Mouse (Mus musculus): ENCODE results near the gene Siae.

DNA sequence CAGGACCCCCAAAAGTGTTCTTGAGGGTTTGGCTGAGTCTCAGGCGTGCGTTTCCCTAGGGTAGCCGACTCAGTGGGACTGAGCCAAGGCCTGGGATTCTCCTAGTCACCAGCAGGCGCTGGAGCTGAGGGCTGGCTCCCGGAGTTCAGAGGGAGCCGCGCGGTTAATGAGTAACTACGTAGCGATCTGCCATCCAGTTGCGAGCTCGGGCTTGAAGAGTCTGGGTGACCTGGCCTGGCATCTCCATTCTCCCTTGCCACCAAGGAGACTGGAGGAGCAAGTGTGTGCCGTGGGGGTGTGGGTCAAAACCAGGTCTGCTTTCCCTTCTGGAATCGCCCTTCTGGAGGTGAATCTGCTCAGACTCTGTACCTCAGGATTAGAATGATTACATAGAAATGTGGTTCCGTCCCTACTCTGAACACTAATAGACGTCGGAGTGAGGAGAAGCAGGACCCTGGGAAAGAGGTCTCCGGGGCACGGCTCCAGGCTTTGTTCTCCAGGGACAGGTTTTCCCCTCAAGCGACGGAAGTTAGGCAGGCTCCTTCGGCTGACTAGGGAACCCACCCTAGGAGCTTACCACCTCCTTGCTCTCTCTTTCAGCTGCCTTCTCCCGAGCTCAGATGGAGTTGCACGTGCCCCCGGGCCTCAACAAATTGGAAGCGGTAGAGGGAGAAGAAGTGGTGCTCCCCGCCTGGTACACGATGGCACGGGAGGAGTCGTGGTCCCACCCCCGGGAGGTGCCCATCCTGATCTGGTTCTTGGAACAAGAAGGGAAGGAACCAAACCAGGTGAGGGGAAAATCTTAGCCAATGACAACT lies 24.4 kb upstream of the Siae start:
- TF ChIP-seq CTCF (IDR thresholded peaks at IDR 0.05; ENCODE audit: borderline replicate concordance, control insufficient read depth, extremely low read depth, insufficient read depth, low read length, poor library complexity) (no peak), POLR2A (IDR thresholded peaks at IDR 0.05; ENCODE audit: control insufficient read depth, extremely low read depth, insufficient read depth, low read length, poor library complexity) (no peak)

All from thymus, adult 2 months (tissue).